Mouse (Mus musculus) bone marrow macrophage, adult 2 months (primary cell): Measurements from ENCODE around the gene Zfr.

Experiments
- CTCF ChIP-seq: IDR thresholded peaks from 2 replicates; pipeline ENCODE4 v1.5.1; 2012; ENCODE audit warnings: low read depth, mild to moderate bottlenecking, low read length, moderate library complexity
- POLR2A ChIP-seq: IDR thresholded peaks from 2 replicates; pipeline ENCODE4 v1.6.1; 2012; ENCODE audit warnings: mild to moderate bottlenecking, low read depth, low read length, borderline replicate concordance

DNA sequence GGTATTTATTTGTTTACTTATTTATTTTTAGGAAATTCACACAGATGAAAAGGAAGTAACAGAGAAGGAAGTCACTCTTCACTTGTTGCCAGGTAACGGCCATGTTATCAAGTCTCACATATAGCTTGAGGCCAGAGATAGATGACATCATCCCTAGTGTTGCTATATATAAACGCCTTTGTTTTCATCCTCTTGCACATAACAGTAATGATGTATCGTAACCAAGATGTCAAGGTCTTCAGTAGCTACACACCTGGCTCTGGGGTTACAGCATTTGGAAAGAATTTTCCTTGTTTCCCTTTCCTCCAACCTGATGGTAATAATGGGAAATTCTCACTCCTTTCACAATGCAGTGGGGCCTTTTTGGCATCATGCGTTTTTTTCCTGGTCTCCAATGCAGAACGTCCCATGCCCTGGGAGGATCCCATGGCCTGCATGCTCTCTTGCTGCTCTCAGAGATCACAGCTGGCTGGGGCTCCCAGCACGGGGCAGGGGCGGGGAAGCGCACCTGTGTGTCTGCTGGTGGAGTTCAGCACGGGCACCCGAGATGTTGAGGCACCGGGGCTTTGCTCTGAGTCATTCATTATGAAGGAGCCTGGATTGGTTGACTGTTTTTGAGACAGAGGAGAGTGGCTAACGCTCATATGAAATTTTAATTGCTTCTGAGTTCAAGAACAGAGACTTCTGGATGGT lies 112.8 kb downstream of the Zfr start:
- TF ChIP-seq CTCF (no peak), POLR2A (no peak)
